Mouse (Mus musculus): Measurements from ENCODE around the gene 2810408A11Rik.
A peak's percentile ranks its signal among the peaks of the same experiment; 100 is the strongest.

DNA sequence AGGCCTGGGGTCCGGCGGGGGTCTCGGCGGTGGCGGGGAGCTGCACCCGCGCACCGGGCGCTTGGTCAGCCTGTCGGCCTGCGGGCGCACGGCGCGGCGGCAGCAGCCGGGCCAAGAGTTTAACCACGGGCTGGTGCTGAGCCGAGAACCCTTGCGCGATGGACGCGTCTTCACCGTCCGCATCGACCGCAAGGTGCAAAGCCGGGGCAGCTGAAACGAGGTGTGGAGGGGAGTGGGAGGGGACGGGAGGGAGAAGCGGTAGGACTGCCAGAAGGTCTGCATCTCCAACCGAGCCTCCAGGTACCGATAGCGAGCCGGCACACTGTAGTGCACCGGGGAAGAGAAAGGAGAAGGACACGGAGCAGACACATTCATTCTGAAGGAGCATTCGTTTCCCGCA is 1.2 kb upstream of the 2810408A11Rik start:
- TF ChIP-seq CTCF (IDR thresholded peaks at IDR 0.05) (peak; percentile 7; the same call in 1 of the 2 replicates), EP300 (IDR thresholded peaks at IDR 0.05) (no peak)
